Mouse (Mus musculus): ENCODE measurements at regions not wholly inside any gene's neighbourhood (a gene's known extent, or its start where the extent isn't known, plus 50 kb on each side); places are given as distances from the start of the nearest gene placed in this dataset.

DNA sequence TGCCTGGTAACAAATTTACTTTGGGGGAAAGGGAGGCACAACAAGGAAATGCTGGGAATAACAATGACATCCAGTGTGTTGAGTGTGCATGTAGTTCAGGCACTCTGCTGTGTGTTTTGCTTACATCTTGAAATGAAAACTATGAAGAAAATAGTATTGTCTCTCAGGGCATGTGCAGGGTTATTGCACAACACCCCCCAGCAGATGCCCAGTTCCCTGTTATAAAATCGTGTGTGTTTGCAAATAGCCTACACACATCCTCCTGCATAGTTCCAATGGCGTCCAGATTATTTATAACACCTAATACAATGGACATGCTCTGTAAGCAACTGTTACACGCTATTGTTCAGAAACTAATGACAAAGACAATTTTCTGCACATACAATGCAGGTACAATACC is 220.0 kb upstream of the Pgrmc2 start:
- Histone ChIP-seq H3K79me3 (ENCODE audit: low read depth) (no peaks in the 10 kb centered on the region), H3K79me2 (ENCODE audit: control insufficient read depth, insufficient read depth) (no peaks in the 10 kb centered on the region), H3K27me3 (ENCODE audit: control insufficient read depth, insufficient read depth, insufficient read length) (no peaks in the 10 kb centered on the region), H3ac (ENCODE audit: control insufficient read depth, insufficient read length, low read depth) (no peak overlapping the region), H3K36me3 (ENCODE audit: control insufficient read depth, insufficient read depth) (no peaks in the 10 kb centered on the region), H3K4me3 (ENCODE audit: insufficient read depth, poor library complexity, severe bottlenecking) (no peak overlapping the region)
- TF ChIP-seq CTCF (IDR thresholded peaks at IDR 0.05; ENCODE audit: control insufficient read depth, insufficient read depth, insufficient read length), result no peak
- TF ChIP-seq CEBPB (IDR thresholded peaks at IDR 0.05; ENCODE audit: low read depth), result no peak
- TF ChIP-seq FOSL1 (IDR thresholded peaks at IDR 0.05; ENCODE audit: insufficient read depth, low read length, poor library complexity, severe bottlenecking), result no peak
- no peak for TF ChIP-seq USF1 (IDR thresholded peaks at IDR 0.05; ENCODE audit: low read depth)
- TF ChIP-seq MAX (IDR thresholded peaks at IDR 0.05), result no peak
- TF ChIP-seq MYOD1 (IDR thresholded peaks at IDR 0.05; ENCODE audit: control insufficient read depth, insufficient read length, low read depth), result no peak
- TF ChIP-seq MYOG (IDR thresholded peaks at IDR 0.05; ENCODE audit: control insufficient read depth, extremely low read depth, insufficient read length), result no peak

DNA sequence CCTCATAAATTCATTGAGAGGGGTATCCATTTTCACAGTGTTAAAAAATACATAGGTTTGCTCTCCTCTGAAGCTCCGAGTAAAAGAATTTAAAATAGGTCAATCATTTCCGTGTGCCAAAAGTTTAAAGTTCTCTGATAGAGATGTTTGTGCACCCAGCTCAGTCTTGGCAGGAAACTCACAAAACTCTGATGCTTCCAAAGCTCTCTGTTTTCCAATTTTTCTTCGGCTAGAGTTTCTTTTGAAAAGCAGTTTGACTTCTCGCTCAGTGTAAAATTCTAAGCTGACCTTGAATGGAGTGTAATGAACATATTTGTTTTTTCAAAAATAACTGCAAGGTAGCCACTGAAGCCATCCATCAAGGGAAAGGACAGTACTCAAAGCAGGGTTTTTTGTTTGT is 215.9 kb upstream of the Pgrmc2 start:
- H3K79me3 ChIP-seq (ENCODE audit: low read depth), result no peaks in the 10 kb centered on the region
- H3K4me3 ChIP-seq (ENCODE audit: insufficient read depth, poor library complexity, severe bottlenecking), result no peak overlapping the region
- H3ac ChIP-seq (ENCODE audit: control insufficient read depth, insufficient read length, low read depth), result no peak overlapping the region
- no peak for TF ChIP-seq MYOG (IDR thresholded peaks at IDR 0.05; ENCODE audit: control insufficient read depth, extremely low read depth, insufficient read length)
- no peak for TF ChIP-seq MAX (IDR thresholded peaks at IDR 0.05)
- no peak for TF ChIP-seq CTCF (IDR thresholded peaks at IDR 0.05; ENCODE audit: control insufficient read depth, insufficient read depth, insufficient read length)
- no peak for TF ChIP-seq MYOD1 (IDR thresholded peaks at IDR 0.05; ENCODE audit: control insufficient read depth, insufficient read length, low read depth)
- TF ChIP-seq USF1 (IDR thresholded peaks at IDR 0.05; ENCODE audit: low read depth), result no peak
- no peak for TF ChIP-seq CEBPB (IDR thresholded peaks at IDR 0.05; ENCODE audit: low read depth)
- TF ChIP-seq FOSL1 (IDR thresholded peaks at IDR 0.05; ENCODE audit: insufficient read depth, low read length, poor library complexity, severe bottlenecking), result no peak
- H3K36me3 ChIP-seq (ENCODE audit: control insufficient read depth, insufficient read depth), result no peaks in the 10 kb centered on the region
- no peaks in the 10 kb centered on the region for H3K27me3 ChIP-seq (ENCODE audit: control insufficient read depth, insufficient read depth, insufficient read length)
- no peaks in the 10 kb centered on the region for H3K79me2 ChIP-seq (ENCODE audit: control insufficient read depth, insufficient read depth)

DNA sequence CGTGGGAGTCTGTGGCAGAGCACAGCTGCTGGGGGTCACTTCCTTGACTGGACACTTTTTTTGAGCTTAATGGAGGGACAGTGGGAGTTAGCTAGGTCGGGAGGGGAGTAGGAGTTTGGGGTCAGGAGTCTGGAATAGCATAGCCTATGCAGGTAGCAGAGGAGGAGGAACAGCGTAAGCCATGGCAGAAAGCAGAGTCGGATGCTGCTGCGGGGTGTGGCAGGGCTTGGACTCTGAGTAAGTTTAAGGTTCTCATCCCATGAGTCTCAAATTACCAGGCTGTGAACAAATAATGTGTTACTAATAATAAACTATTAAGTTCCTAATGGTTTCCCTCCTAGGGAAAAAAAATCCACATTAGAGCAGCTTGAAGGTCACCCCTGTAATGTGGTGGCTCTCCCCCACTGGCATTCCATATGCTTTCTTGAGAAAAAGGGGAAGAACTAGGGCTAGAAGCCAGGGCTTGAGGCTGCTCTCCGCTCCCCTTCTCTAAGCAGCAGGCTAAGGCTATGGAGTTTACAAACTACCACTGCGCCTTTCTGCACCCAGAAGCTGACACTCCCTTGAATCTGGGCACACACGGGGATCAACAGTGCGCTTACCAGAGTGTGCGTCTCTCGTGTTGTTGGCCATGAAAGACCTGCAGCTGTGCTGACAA is 213.4 kb upstream of the Pgrmc2 start:
- no peak overlapping the region for H3ac ChIP-seq (ENCODE audit: control insufficient read depth, insufficient read length, low read depth)
- H3K27me3 ChIP-seq (ENCODE audit: control insufficient read depth, insufficient read depth, insufficient read length), result no peaks in the 10 kb centered on the region
- no peaks in the 10 kb centered on the region for H3K36me3 ChIP-seq (ENCODE audit: control insufficient read depth, insufficient read depth)
- no peak overlapping the region for H3K4me3 ChIP-seq (ENCODE audit: insufficient read depth, poor library complexity, severe bottlenecking)
- no peaks in the 10 kb centered on the region for H3K79me3 ChIP-seq (ENCODE audit: low read depth)
- H3K79me2 ChIP-seq (ENCODE audit: control insufficient read depth, insufficient read depth), result no peaks in the 10 kb centered on the region
- TF ChIP-seq MYOD1 (IDR thresholded peaks at IDR 0.05; ENCODE audit: control insufficient read depth, insufficient read length, low read depth) (no peak), CEBPB (IDR thresholded peaks at IDR 0.05; ENCODE audit: low read depth) (no peak), MYOG (IDR thresholded peaks at IDR 0.05; ENCODE audit: control insufficient read depth, extremely low read depth, insufficient read length) (no peak), MAX (IDR thresholded peaks at IDR 0.05) (no peak), FOSL1 (IDR thresholded peaks at IDR 0.05; ENCODE audit: insufficient read depth, low read length, poor library complexity, severe bottlenecking) (no peak), CTCF (IDR thresholded peaks at IDR 0.05; ENCODE audit: control insufficient read depth, insufficient read depth, insufficient read length) (no peak), USF1 (IDR thresholded peaks at IDR 0.05; ENCODE audit: low read depth) (no peak)

DNA sequence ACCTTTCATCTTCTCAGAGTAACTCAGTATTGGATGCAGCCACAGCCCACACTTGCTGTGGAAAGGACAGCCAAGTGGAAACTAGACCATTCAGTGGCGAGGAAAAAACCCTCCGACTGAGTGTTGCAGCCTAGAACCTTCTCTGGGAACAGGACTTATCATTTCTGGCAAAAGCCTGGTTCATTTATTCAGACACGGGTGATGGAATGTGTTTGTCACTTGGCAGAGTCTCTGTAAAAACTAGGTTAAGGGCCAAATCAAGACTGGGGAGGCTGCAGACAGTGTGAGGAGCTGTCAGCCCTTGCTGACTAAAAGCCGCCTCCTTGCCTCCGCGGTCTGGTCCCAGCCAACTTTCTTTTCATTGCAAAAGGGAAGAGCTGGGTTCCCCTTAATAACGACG is 212.3 kb upstream of the Pgrmc2 start:
- TF ChIP-seq MYOD1 (IDR thresholded peaks at IDR 0.05; ENCODE audit: control insufficient read depth, insufficient read length, low read depth) (no peak), USF1 (IDR thresholded peaks at IDR 0.05; ENCODE audit: low read depth) (no peak), CEBPB (IDR thresholded peaks at IDR 0.05; ENCODE audit: low read depth) (no peak), MAX (IDR thresholded peaks at IDR 0.05) (no peak), MYOG (IDR thresholded peaks at IDR 0.05; ENCODE audit: control insufficient read depth, extremely low read depth, insufficient read length) (no peak), CTCF (IDR thresholded peaks at IDR 0.05; ENCODE audit: control insufficient read depth, insufficient read depth, insufficient read length) (no peak), FOSL1 (IDR thresholded peaks at IDR 0.05; ENCODE audit: insufficient read depth, low read length, poor library complexity, severe bottlenecking) (no peak)

DNA sequence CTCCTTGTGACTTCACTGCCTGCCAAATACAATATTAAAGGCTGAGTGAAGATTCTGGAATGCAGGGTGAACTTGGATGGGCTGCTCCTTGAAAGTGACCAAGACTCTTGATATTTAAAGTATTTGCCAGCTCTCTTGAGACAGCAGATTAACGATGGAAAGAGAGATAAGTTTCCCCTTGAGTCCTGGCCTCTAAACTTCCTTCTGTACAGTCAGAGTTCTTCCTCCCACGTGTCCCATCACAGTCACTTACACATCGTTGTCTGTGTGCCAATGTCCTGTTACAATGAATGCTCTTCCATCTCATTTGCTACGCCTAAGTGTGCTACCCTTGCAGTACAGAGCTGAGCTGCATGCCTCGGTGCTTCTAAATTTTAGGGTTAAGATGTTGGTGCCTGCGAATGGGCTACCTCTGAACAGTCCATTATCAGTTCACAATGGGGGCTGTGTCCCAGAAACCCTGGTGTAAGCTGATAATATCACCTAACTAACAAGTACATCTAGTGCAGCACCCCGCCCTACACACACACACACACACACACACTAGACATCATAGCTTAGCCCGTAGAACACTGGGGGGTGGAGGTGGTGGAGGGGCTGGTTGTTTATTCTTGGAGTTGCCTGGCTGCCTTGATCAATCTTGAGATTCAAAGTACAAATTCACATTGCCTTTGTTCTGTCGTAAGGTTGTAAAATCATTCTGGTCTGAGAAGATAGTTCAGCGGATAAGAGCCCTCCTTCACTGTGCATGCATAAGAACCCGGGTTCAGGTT is 207.9 kb upstream of the Pgrmc2 start:
- TF ChIP-seq CTCF (IDR thresholded peaks at IDR 0.05; ENCODE audit: control insufficient read depth, insufficient read depth, insufficient read length), result no peak
- peak; percentile 73 for TF ChIP-seq USF1 (IDR thresholded peaks at IDR 0.05; ENCODE audit: low read depth)
- TF ChIP-seq MYOD1 (IDR thresholded peaks at IDR 0.05; ENCODE audit: control insufficient read depth, insufficient read length, low read depth), result no peak
- no peaks in the 10 kb centered on the region for H3K27me3 ChIP-seq (ENCODE audit: control insufficient read depth, insufficient read depth, insufficient read length)

More for the DNA sequence above, 212.3 kb upstream of the Pgrmc2 start:
- Histone ChIP-seq H3K36me3 (ENCODE audit: control insufficient read depth, insufficient read depth) (no peaks in the 10 kb centered on the region), H3K4me3 (ENCODE audit: insufficient read depth, poor library complexity, severe bottlenecking) (no peak overlapping the region), H3K79me2 (ENCODE audit: control insufficient read depth, insufficient read depth) (no peaks in the 10 kb centered on the region), H3K27me3 (ENCODE audit: control insufficient read depth, insufficient read depth, insufficient read length) (no peaks in the 10 kb centered on the region), H3K79me3 (ENCODE audit: low read depth) (no peaks in the 10 kb centered on the region), H3ac (ENCODE audit: control insufficient read depth, insufficient read length, low read depth) (no peak overlapping the region)

More for the DNA sequence above, 207.9 kb upstream of the Pgrmc2 start:
- Histone ChIP-seq H3K79me2 (ENCODE audit: control insufficient read depth, insufficient read depth) (no peaks in the 10 kb centered on the region), H3ac (ENCODE audit: control insufficient read depth, insufficient read length, low read depth) (no peak overlapping the region), H3K79me3 (ENCODE audit: low read depth) (no peaks in the 10 kb centered on the region), H3K36me3 (ENCODE audit: control insufficient read depth, insufficient read depth) (no peaks in the 10 kb centered on the region), H3K4me3 (ENCODE audit: insufficient read depth, poor library complexity, severe bottlenecking) (no peak overlapping the region)

All from C2C12 (cell line).